Mouse (Mus musculus): Measurements from ENCODE around the gene Etv4.

DNA sequence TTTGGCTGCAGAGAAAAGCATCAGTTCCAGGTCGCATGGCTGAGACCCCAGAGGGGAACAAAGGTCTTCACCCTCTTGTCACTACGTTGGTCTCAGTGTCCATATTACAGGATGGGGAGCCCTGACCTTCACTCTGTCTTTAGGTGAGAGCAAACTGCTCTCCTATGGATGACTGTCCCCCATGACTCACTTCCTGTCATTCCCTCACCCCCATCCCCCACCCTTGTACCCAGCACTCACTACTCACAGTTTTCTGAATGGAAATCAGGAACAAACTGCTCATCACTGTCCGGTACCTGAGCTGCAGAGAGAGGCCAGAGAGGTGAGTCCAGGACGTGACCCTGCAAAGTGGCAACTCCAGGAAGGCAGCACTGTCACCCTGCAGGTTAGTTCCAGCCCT, 8.3 kb downstream of the Etv4 start:
- TF ChIP-seq E2F4 (IDR thresholded peaks at IDR 0.05; ENCODE audit: insufficient replicate concordance, low read depth, low read length) (no peak), MEF2A (IDR thresholded peaks at IDR 0.05; ENCODE audit: borderline replicate concordance, low read depth, low read length) (no peak), SMC3 (IDR thresholded peaks at IDR 0.05; ENCODE audit: low read depth, low read length) (no peak)
